Mouse (Mus musculus): ENCODE measurements around the gene Mvp.

Gene Mvp

GRCm38 (mm10) chr7:127019306-127019960, 5.0 kb upstream of the Mvp start:
- in situ Hi-C loops (cut with MseI, MboI), result no loop called here

- in situ Hi-C loops (cut with MseI, MboI), result no loop called here
These were observed 4.2 kb upstream of the Mvp start for GRCm38 (mm10) chr7:127018416-127019305.

GRCm38 (mm10) chr7:127017950-127018345, 3.5 kb upstream of the Mvp start:
- in situ Hi-C loops (cut with MseI, MboI), result no loop called here

GRCm38 (mm10) chr7:127016971-127017949, 2.8 kb upstream of the Mvp start, which contains the start of gene Pagr1a:
Gene Pagr1a (minus strand): TSS chr7:127017352.
- in situ Hi-C loops (cut with MseI, MboI), result no loop called here

GRCm38 (mm10) chr7:127016486-127016938, 2.1 kb upstream of the Mvp start:
- in situ Hi-C loops (cut with MseI, MboI), result no loop called here

- in situ Hi-C loops (cut with MseI, MboI), result no loop called here
These were observed 1.9 kb upstream of the Mvp start, which contains the start of gene Pagr1b for GRCm38 (mm10) chr7:127016481-127016485. Gene Pagr1b (minus strand): TSS chr7:127016484.

- in situ Hi-C loops (cut with MseI, MboI), result no loop called here
These were observed 1.7 kb upstream of the Mvp start for GRCm38 (mm10) chr7:127016081-127016480.

- in situ Hi-C loops (cut with MseI, MboI), result no loop called here
These were observed 572 bp upstream of the Mvp start for GRCm38 (mm10) chr7:127014993-127015392.

- in situ Hi-C loops (cut with MseI, MboI), result no loop called here
These were observed 1.0 kb downstream of the Mvp start for GRCm38 (mm10) chr7:127013385-127013784.

GRCm38 (mm10) chr7:127012845-127013244, 1.6 kb downstream of the Mvp start:
- in situ Hi-C loops (cut with MseI, MboI), result no loop called here

GRCm38 (mm10) chr7:127012374-127012773, 2.0 kb downstream of the Mvp start:
- in situ Hi-C loops (cut with MseI, MboI), result no loop called here

- in situ Hi-C loops (cut with MseI, MboI), result no loop called here
These were observed 2.7 kb downstream of the Mvp start for GRCm38 (mm10) chr7:127011717-127012116.

- in situ Hi-C loops (cut with MseI, MboI), result no loop called here
These were observed 3.4 kb downstream of the Mvp start for GRCm38 (mm10) chr7:127011051-127011450.

- in situ Hi-C loops (cut with MseI, MboI), result no loop called here
These were observed 4.9 kb downstream of the Mvp start for GRCm38 (mm10) chr7:127009307-127010085.

GRCm38 (mm10) chr7:127008239-127009019, 6.0 kb downstream of the Mvp start:
- in situ Hi-C loops (cut with MseI, MboI), result no loop called here

GRCm38 (mm10) chr7:127007313-127008024, 7.0 kb downstream of the Mvp start:
- in situ Hi-C loops (cut with MseI, MboI), result no loop called here

GRCm38 (mm10) chr7:127004122-127004875, 10.1 kb downstream of the Mvp start:
- in situ Hi-C loops (cut with MseI, MboI), result no loop called here

- in situ Hi-C loops (cut with MseI, MboI), result no loop called here
These were observed 10.8 kb downstream of the Mvp start for GRCm38 (mm10) chr7:127003620-127004019.

- in situ Hi-C loops (cut with MseI, MboI), result no loop called here
These were observed 14.9 kb downstream of the Mvp start for GRCm38 (mm10) chr7:126999568-126999967.

Data from mouse trophoblast stem cell (cell line).